In the genomic region with DNA sequence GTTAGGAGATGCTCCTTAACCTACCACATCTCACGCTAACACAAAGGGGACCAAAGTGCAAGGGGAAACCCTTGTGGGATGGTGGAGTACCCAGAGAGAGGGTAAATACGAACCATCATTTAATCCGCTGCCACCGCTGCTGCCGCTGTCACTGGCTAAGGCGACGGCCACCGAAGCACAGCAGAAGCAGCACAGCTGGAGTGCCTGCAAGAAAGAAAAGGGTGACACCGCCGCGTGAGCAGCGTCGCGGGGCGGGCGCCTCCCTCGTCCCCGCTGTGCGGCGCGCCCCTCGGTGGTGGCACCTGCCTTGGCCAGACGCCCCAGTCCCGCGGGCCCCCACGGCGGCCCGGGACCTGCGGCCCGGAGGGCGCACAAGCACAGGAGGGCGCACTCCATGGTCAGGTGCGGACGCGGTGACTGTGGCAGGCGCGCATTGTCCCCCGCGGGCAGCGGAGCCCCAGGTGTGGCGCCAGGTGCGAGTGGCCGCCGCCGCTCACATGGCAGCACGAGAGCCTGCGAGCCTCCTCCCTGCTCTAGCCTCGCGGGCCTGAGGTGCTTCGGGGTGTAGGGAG, we compare ENCODE assay signal across 8 mouse cellular contexts. TPM values are rescaled to one million over a fixed set of nuclear protein-coding genes. Genes with fewer than 3 reads are reported as not detected.
A peak's percentile ranks its signal among the peaks of the same experiment; 100 is the strongest.
DNase-seq lines count a peak whose midpoint lies in the region; ATAC-seq and TF ChIP-seq lines count a peak whose summit lies in the region.

No protein-coding gene starts in this region.

- 1% methylated on average over 50 of the region's 50 CpGs for WGBS in kidney, embryonic 14.5 days
- 1% methylated on average over 42 of the region's 50 CpGs for WGBS in heart, postnatal 0 days
- under 1% methylated on average over 48 of the region's 50 CpGs for WGBS in midbrain, embryonic 14.5 days

- H3K9ac ChIP-seq in kidney, embryonic 14.5 days (ENCODE audit: low read depth, low read length): peak overlapping the region; percentile 58
- no peak overlapping the region for H3K9ac ChIP-seq in heart, postnatal 0 days (replicated peaks; ENCODE audit: low read depth, low read length)
- H3K9ac ChIP-seq in midbrain, embryonic 14.5 days (replicated peaks; ENCODE audit: low read length): peak overlapping the region; percentile 74

- peaks cover 4% of the 10 kb centered on the region; the same call in 1 of the 2 replicates for H3K9me3 ChIP-seq in kidney, embryonic 14.5 days (ENCODE audit: control insufficient read depth, low read length)
- 0 out of 2 replicates have a peak, but pooled peaks cover 3% of the 10 kb centered on the region for H3K9me3 ChIP-seq in heart, postnatal 0 days (replicated peaks; ENCODE audit: control insufficient read depth, low read length)
- 0 out of 2 replicates have a peak, but pooled peaks cover 2% of the 10 kb centered on the region for H3K9me3 ChIP-seq in midbrain, embryonic 14.5 days (ENCODE audit: control insufficient read depth, low read length)

- no peak overlapping the region for H3K27ac ChIP-seq in kidney, embryonic 14.5 days (ENCODE audit: low read depth, low read length)
- H3K27ac ChIP-seq in cortical plate, adult 2 months (ENCODE audit: insufficient read depth, low read length): no peak overlapping the region
- no peak overlapping the region for H3K27ac ChIP-seq in heart, postnatal 0 days (ENCODE audit: low read depth)
- H3K27ac ChIP-seq in midbrain, embryonic 14.5 days (replicated peaks; ENCODE audit: low read depth, low read length): peak overlapping the region; percentile 83

- TF ChIP-seq CTCF in cortical plate, adult 2 months (IDR thresholded peaks at IDR 0.05; ENCODE audit: extremely low read depth, insufficient read depth, low read length): no peak
- TF ChIP-seq CTCF in heart, postnatal 0 days (IDR thresholded peaks at IDR 0.05; ENCODE audit: low read depth): no peak

- H3K4me2 ChIP-seq in kidney, embryonic 14.5 days (replicated peaks; ENCODE audit: low read depth, low read length): peak overlapping the region; percentile 99
- peak overlapping the region; percentile 62 for H3K4me2 ChIP-seq in heart, postnatal 0 days (ENCODE audit: low read depth, low read length)
- H3K4me2 ChIP-seq in midbrain, embryonic 14.5 days (ENCODE audit: low read length): peak overlapping the region; percentile 98

- TF ChIP-seq POLR2A in cortical plate, adult 2 months (IDR thresholded peaks at IDR 0.05; ENCODE audit: extremely low read depth, insufficient read depth, low read length): no peak

- H3K36me3 ChIP-seq in kidney, embryonic 14.5 days (ENCODE audit: control insufficient read depth, insufficient read depth, low read length): no peaks in the 10 kb centered on the region
- H3K36me3 ChIP-seq in heart, postnatal 0 days (replicated peaks; ENCODE audit: control insufficient read depth, insufficient read depth, low read length): no peaks in the 10 kb centered on the region
- H3K36me3 ChIP-seq in midbrain, embryonic 14.5 days (ENCODE audit: control insufficient read depth, insufficient read depth, low read length): no peaks in the 10 kb centered on the region

- no peak for TF ChIP-seq EP300 in heart, postnatal 0 days (IDR thresholded peaks at IDR 0.05; ENCODE audit: low read depth)

- no peak for DNase-seq in kidney, adult 18-20 months
- no peak for DNase-seq in heart, postnatal 0 days (ENCODE audit: low spot score)
- peak; percentile 65 for DNase-seq in midbrain, embryonic 14.5 days
- no peak for DNase-seq in adrenal gland, postnatal 4 days (ENCODE audit: low spot score in 2 of 2)
- DNase-seq in cerebellum, postnatal 14 days: no peak
- no peak for DNase-seq in left cerebral cortex, postnatal 14 days (ENCODE audit: low spot score in 2 of 2)

- intact Hi-C loops in left cerebral cortex, postnatal 14 days (cut with DNase I): loop anchor here (5.0 to 10.0 kb wide), 2 partner anchors 134 to 183 kb away; no protein-coding TSS in a partner anchor

- peaks cover 10% of the 10 kb centered on the region; the same call in 1 of the 2 replicates for H3K4me1 ChIP-seq in kidney, embryonic 14.5 days (ENCODE audit: control insufficient read depth, insufficient read depth, low read length)
- no peaks in the 10 kb centered on the region; the same call in 1 of the 2 replicates for H3K4me1 ChIP-seq in cortical plate, adult 2 months (ENCODE audit: control insufficient read depth, insufficient read depth, low read length)
- H3K4me1 ChIP-seq in heart, postnatal 0 days (ENCODE audit: control insufficient read depth, insufficient read depth): 0 out of 2 replicates have a peak, but pooled peaks cover 5% of the 10 kb centered on the region
- H3K4me1 ChIP-seq in midbrain, embryonic 14.5 days (ENCODE audit: control insufficient read depth, insufficient read depth, low read length): peaks cover 5% of the 10 kb centered on the region; the same call in 1 of the 2 replicates

- H3K4me3 ChIP-seq in kidney, embryonic 14.5 days (ENCODE audit: low read length): peak overlapping the region; percentile 55
- peak overlapping the region; percentile 32 for H3K4me3 ChIP-seq in cortical plate, adult 2 months (ENCODE audit: insufficient read depth, low read length)
- peak overlapping the region; percentile 46 for H3K4me3 ChIP-seq in heart, postnatal 0 days (ENCODE audit: low read depth, low read length)
- H3K4me3 ChIP-seq in midbrain, embryonic 14.5 days (replicated peaks; ENCODE audit: low read depth, low read length): peak overlapping the region; percentile 65

- ATAC-seq in kidney, embryonic 14.5 days (ENCODE audit: low FRiP score, low TSS enrichment): peak; percentile 41
- no peak for ATAC-seq in heart, postnatal 0 days (ENCODE audit: insufficient read depth, low read depth)
- peak; percentile 55; the same call in 1 of the 2 replicates for ATAC-seq in midbrain, embryonic 14.5 days (ENCODE audit: low FRiP score, low TSS enrichment)

- peaks cover 37% of the 10 kb centered on the region for H3K27me3 ChIP-seq in kidney, embryonic 14.5 days (ENCODE audit: control insufficient read depth, insufficient read depth, low read length)
- peaks cover 49% of the 10 kb centered on the region for H3K27me3 ChIP-seq in heart, postnatal 0 days (ENCODE audit: control insufficient read depth, insufficient read depth, low read length)
- peaks cover 15% of the 10 kb centered on the region; the same call in 1 of the 2 replicates for H3K27me3 ChIP-seq in midbrain, embryonic 14.5 days (ENCODE audit: control insufficient read depth, insufficient read depth, low read length)

RNA-seq across cellular contexts. Expression of gene Adamts18, which starts 0.4 kb away (rescaled TPM):
- 3.1 and 3.5 TPM in 2 replicates for polyA plus RNA-seq in kidney, embryonic 14.5 days (2014; fragmentation: Nextera tagmentation; extraction: Ambion mirVana)
- 0.71 and 0.83 TPM in 2 replicates for polyA plus RNA-seq in cortical plate, adult 2 months (2012; rRNA removed)
- total RNA-seq in heart, postnatal 0 days (2014; rRNA removed; ENCODE audit: low replicate concordance): 0.04 and 0.43 TPM in 2 replicates
- polyA plus RNA-seq in heart, postnatal 0 days (2015; fragmentation: Nextera tagmentation; extraction: Ambion mirVana): 0.12 and 0.20 TPM in 2 replicates
- polyA plus RNA-seq in midbrain, embryonic 14.5 days (2014; fragmentation: Nextera tagmentation; extraction: Ambion mirVana): 2.6 and 3.0 TPM in 2 replicates
- total RNA-seq in adrenal gland, postnatal 4 days (2021): 1 to 10 TPM; 1.5 to 1.7 TPM
- 1 to 10 TPM; 3.7 to 5.0 TPM for total RNA-seq in left cerebral cortex, postnatal 14 days (2021)
